Mouse (Mus musculus): Measurements from ENCODE around the gene B230219D22Rik.

Gene B230219D22Rik

GRCm38 (mm10) chr13:55727120-55727838, 34.4 kb downstream of the B230219D22Rik start, which contains the start of gene Pcbd2:
TSS of gene Pcbd2 (plus strand) at chr13:55727368.
- peak; percentile 83 for DNase-seq (ENCODE audit: low spot score)

- peak; percentile 72 for DNase-seq (ENCODE audit: low spot score)
These were observed 34.9 kb downstream of the B230219D22Rik start for GRCm38 (mm10) chr13:55727839-55728238.

- DNase-seq (ENCODE audit: low spot score): no peak
These were observed 37.8 kb downstream of the B230219D22Rik start for GRCm38 (mm10) chr13:55730716-55731115.

- DNase-seq (ENCODE audit: low spot score): no peak
These were observed 39.2 kb downstream of the B230219D22Rik start for GRCm38 (mm10) chr13:55732121-55732520.

- no peak for DNase-seq (ENCODE audit: low spot score)
These were observed 40.9 kb downstream of the B230219D22Rik start for GRCm38 (mm10) chr13:55733628-55734502.

GRCm38 (mm10) chr13:55737885-55738284, 45.0 kb downstream of the B230219D22Rik start:
- DNase-seq (ENCODE audit: low spot score): no peak

GRCm38 (mm10) chr13:55742306-55742705, 49.4 kb downstream of the B230219D22Rik start:
- DNase-seq (ENCODE audit: low spot score): no peak
